Mouse (Mus musculus) urinary bladder, postnatal 25 days (tissue): Measurements from ENCODE around the gene Cdca3.
A peak's percentile ranks its signal among the peaks of the same experiment; 100 is the strongest.

Source experiments
- DNase-seq: peaks from one replicate; pipeline ENCODE4 v3.0.0; 2022; ENCODE audit warnings: low spot score

Cdca3 gene

DNA sequence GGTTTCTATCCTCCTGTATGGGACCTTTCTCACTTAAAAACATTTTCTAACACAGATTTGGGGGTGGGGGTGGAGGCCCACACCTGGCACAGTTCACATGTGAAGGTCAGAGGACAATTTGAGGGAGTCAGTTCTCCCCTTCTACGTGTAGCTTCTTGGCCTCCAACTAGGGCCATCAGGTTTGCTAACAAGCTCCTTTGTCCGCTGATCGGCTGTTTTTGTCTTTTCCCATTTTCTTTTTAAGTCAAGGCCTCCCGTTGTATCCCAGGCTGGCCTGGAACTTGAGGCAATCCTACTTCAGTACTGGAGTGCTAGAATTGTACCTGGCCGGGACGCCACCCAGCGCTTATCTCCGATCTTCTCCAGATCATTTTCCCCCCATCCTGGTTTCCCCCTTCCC, 2.3 kb downstream of the Cdca3 start:
- DNase-seq: no peak

DNA sequence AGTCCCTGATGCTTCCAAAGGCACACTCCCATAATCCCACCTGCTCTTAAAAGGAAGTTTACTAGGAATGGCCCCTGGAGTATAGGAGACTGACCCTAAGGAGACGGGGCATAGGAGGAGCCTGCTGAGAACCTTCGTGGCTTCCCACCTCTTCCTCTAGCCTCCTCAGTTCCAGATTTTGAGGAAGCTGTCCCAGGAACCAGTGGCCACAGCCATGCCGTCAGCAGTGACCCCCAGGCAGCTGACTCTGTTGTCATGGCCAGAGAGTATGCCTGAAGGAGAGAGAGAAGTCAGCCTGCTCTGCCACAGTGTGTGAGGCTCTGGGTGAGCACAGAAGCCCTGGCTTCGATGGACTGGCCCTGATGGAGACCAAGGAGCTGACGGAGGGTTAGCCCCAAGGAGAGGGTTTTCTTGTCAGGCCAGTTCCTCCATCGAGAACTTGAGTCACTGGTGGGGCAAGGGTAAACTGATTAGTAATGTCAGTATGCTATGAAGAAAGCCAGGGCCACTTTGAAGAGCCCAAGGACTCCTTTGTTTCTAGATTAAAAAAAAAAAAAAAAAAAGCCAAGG, 5.2 kb downstream of the Cdca3 start:
- peak; percentile 31 for DNase-seq

GRCm38 (mm10) chr6:124835531-124835930, 6.2 kb downstream of the Cdca3 start:
- DNase-seq: no peak

GRCm38 (mm10) chr6:124836411-124836810, 7.1 kb downstream of the Cdca3 start:
- no peak for DNase-seq

DNA sequence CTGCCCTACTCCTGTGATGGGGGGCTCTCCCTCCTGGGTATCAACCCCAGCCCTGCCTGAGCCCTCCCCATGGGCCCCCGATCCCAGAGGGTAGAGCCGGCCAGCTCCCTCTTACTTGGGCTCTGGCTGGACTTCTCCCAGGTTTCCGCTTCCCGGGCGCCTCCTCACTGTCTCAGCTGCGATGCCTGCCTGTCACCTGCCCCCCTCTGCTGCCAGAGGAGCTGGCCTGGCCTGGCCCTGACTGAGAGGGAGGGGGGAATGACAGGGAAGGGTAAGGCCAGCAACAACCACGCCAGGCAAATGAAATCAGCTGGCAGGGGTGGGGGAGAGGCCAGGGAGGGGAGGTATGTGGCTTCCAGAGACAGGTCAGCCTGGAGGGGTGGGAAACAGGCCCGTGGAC, 10.5 kb downstream of the Cdca3 start:
- DNase-seq: no peak

GRCm38 (mm10) chr6:124840241-124841167, 11.2 kb downstream of the Cdca3 start, which contains the start of gene Gnb3:
TSS of gene Gnb3 (minus strand) at chr6:124840275.
- no peak for DNase-seq

DNA sequence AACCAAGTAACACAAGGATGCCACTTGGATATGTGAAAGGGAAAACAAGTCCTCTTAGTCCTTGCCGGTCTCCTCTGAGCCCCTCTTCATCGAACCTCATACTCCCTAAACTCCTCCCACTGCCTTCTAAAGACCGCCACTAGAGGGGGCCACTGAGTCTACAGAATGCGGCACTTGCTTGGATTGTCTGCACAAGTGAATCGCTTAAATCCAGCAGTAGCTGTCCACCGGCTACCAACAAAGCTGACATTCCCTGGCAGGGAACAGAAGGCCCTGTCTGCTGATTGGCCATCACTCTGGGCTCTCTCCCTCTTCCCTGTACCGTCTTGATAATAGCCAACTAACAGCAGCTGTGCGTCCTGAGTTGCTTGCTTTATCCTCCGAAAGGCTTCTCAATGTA, 18.0 kb downstream of the Cdca3 start:
- DNase-seq: peak; percentile 90

DNA sequence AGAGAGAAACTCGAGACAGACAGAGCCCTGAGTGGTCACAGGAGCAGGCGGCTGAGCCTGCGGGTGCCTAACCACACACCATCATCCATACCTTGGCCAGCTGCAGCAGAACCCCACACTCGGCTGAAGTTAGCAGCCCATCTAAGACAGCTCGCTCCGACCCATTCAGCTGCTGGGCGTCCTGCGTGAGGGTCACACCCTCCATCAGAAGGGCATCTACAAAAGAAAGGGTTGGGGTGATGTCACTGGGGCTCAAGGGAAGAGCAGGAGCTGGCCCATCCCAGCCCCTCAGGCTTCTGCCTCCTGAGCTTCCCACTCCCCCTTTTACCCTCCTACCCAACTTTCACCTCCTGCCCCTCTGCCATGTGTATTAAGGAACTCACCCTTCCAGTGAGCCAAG, 21.2 kb downstream of the Cdca3 start:
- no peak for DNase-seq

GRCm38 (mm10) chr6:124854647-124855046, 25.3 kb downstream of the Cdca3 start:
- DNase-seq: no peak

- DNase-seq: no peak
Measured at GRCm38 (mm10) chr6:124856321-124856720, 27.0 kb downstream of the Cdca3 start.

- peak; percentile 74 for DNase-seq
Measured at GRCm38 (mm10) chr6:124856916-124857839, 27.8 kb downstream of the Cdca3 start, which contains the start of gene P3h3. TSS of gene P3h3 (minus strand) at chr6:124857752.

DNA sequence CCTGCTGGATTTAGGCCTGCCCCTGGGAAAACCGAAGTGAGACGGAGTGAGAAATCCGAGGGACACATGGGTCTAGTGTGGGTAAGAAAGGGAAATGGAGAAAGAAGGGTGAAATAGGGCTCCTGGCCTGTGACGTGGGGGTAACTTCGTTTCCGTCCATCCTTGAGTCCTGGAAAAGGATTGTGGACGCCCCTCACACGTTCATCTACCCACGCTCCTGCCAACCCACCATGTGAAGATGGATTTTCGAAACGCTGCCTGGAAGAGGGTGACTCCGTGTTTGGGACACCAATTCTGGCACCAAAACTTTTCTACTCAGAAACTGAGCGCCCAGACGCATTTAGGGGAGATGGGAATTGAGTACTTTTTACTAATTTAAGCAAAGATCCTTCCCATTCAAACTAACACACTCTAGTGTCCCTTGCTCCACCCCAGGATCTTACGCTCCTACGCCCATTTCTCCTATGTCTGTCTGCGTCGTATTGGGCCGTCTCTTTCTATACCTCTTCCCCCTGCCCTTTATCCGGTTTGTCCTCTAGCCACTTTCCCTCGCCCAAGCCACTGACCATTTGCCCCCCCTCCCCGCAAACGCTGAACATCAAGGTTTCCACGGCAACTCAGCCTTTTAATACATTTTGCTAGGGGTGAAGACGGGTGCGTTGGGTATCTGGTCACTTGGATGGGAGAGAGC, 28.6 kb downstream of the Cdca3 start:
- no peak for DNase-seq

DNA sequence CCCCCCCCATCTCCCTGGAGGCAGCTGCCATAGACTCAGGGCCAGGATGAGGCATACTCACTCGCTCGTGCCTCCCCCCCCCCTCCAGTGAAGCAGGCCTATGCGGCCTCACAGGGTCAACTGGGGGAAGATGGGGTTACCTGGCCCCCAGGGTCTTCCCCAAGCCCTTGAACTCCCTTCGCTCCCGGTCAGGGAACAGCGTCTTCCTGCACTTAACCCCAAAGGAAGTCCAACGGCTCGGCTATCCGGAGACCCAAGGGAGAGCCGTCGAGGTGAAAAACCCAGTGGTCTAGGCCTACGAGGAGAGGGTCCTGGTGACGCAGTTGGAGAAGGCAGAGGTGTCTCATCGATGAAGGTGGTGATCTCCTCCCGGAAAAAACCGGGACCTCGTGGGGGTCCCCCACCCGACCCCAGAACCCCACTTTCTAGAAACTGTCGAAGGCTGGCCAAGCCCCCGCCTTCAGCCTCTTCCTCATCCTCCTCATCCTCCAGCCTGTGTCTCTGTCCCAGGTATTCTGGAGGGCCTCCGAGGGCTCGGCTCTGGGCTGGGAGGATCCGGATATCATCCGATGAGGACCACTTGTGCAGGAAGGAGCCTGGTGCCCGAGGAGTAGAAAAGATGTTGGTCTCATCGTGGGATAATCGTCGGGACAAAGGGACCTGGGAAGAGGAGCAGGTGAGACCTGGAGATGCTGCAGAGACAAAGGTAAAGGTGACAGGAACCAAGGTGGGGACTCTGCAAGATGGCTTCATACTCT, 29.4 kb downstream of the Cdca3 start:
- DNase-seq: no peak

DNA sequence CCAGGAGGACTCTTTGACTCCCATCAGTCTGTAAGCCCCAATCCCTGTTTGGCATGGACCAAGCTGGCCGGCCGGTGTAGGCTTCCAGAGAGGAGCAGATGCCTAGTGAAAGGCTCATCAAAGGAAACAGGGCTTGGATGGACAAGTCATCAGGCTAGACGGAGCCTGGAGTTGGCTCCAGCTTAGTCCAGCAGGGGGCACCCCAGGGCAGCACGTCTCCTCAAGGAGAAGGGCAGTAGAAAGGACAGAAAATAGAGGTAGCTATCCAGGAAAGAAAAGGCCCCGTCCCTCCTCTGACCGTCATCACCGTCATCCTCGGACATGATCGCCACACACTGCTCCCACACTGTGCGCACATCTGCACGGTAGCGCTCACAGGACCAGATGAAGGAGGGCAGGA, 30.4 kb downstream of the Cdca3 start:
- DNase-seq: peak; percentile 92

DNA sequence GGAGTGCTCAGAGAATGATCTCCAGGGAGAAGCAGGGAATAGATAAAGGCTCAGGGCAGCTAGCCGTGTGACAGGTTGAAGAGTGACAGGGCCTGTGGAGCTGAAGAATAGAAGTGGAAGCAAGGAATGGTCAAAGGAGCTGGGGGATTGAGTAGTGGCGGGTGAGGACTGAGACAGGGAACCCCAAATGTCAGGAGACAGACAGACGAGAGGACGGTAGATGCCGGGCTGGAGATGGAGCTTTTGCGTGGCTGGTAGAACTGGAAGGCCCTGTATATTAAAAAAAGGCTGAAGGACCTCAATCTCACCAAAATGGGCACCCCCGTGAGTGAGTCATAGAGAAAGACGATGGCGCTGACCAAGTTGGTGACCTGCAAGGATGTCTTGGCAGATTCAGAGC, 31.2 kb downstream of the Cdca3 start:
- no peak for DNase-seq

- no peak for DNase-seq
Measured at GRCm38 (mm10) chr6:124861266-124861665, 31.9 kb downstream of the Cdca3 start.

DNA sequence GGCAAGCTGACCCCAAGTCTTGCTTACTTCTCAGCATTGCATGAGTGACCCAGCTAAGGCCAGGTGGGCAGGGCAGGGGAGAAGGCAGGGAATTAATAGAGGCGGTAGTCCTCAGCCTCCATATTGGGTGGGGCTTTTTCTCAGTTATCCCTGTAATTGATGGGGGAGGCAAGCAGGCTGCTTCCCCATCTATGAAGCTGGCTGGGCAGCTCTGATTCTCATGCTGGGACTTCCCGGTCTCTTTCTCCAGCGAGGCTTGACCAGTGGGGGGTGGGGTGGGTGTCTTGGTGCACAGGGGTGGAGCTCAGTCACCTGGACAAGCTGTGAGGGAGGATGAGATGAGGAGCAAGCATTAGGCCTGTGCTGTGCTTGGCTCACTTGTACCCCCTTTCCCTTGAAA, 32.5 kb downstream of the Cdca3 start:
- no peak for DNase-seq

DNA sequence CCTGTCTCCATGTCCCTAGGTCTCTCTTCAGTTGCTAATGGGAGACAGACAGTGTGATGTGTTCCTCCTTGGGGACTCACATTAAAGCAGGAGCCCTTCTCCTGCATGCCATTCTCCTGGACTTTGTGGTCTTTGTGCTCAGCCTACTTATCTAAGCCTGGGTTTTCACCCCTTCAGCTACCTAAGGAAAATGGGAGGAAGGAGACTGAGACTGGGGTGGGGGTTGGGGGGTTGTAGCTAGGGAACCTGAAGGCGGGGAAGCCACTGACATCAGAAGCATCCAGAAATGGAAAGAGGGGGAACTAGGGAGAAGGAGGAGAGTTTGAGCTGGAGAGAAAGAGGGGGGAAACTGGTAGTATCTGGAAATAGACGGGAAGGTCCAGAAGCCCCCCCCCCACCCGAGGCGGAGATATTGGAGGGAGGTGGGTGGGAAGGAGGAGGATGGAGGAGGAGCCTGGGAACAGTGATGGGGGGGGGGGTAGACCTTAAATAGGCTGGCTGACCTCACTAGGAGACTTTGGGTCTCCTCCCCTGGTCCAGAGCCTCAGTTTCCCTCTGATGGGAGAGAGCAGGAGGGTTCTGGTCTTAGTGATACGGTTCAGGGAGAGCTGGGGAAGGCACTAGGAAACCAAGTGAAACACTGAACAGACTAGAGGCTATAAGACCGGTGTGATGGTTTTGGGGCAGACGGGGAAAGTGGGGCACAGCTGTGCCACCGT, 33.2 kb downstream of the Cdca3 start:
- DNase-seq: no peak

DNA sequence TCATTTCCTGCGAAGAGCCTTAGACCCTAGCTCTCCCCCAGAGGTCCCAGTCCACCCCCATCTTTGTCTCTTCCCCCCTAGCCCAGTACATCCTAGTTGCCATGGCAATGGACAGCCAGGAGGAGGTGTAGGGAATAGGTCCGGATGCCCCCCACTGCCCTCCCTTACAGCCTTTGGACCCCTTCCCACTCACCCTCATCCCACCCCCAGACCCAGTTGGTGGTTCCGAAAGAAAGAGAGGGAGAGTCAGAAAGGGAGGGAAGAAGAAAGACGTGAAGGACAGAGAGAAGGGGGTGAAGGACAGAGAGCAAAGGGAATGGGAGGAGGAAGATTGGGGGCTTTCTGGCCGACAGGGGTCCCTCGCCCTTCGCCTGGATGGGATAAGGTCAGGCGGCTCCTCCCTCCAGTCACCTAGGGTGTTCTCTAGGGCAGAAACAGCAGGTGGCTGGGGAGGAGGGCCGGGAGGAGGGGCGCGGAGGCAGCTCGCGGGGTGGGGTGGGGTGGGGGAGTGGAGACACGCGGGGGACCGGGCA, 33.8 kb downstream of the Cdca3 start:
- no peak for DNase-seq

GRCm38 (mm10) chr6:124863658-124864298, 34.4 kb downstream of the Cdca3 start, which contains the start of gene Gpr162:
TSS of gene Gpr162 (minus strand) at chr6:124863983.
- peak; percentile 60 for DNase-seq
